Mouse (Mus musculus): ENCODE measurements around the gene Samd4. TPM values are rescaled to one million over a fixed set of nuclear protein-coding genes. Genes with fewer than 3 reads are reported as not detected.
A peak's percentile ranks its signal among the peaks of the same experiment; 100 is the strongest.

Gene Samd4
- total and polyA plus RNA-seq, 2 experiments from 2014 or later: 3.5 to 15.2 TPM

DNA sequence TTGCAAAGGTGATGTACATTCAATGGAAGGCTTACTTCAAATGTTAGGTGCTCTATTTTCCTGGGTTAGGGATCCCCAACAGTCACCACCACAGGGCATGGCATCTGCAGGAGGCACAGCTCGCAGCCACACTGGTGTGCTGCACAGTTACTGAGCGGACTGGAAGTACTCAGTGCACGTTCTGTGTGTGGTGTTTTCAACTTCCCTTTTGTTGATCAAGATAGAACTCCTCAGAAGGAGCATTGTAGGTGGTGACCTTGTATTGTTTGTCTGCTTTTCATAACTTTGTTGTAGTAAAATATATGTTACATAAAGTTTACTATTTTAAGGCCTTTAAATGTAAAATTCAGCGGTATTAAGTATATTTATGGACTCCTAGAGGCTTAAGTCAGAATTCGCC, 19.7 kb upstream of the Samd4 start:
- WGBS: 91% methylated on average over 5 of the region's 5 CpGs

DNA sequence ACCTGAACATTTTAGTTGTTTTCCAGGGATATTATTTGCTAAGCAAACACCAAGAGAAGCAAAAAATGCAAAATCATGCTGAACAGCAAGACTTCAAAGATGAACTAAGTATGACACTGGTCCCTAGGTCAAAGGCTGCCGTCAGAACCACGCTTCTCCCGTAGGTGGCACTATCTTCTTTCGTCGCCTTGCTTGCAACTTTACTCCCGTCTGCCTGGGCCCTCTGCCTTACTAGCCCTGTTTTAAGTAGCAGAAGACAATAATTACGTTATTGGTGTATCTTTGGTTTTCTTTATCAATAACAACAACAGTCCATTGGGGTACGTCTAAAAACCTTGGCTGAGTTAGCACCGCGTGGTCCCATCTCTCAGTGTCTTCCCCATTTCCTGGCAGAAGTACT, 1.7 kb upstream of the Samd4 start:
- WGBS: 4% methylated on average over 10 of the region's 10 CpGs

More for the DNA sequence above, 19.7 kb upstream of the Samd4 start:
- H3K4me1 ChIP-seq (ENCODE audit: insufficient read depth): no peaks in the 10 kb centered on the region
- H3K9ac ChIP-seq: no peak overlapping the region
- DNase-seq (no peak), ATAC-seq (no peak)
- no peak overlapping the region for H3K4me2 ChIP-seq (ENCODE audit: low read depth)
- no peaks in the 10 kb centered on the region for H3K9me3 ChIP-seq (ENCODE audit: low read length)
- no peaks in the 10 kb centered on the region for H3K27me3 ChIP-seq (ENCODE audit: insufficient read depth, low read length)
- H3K27ac ChIP-seq (ENCODE audit: low read depth, low read length): no peak overlapping the region
- H3K36me3 ChIP-seq (ENCODE audit: insufficient read depth): no peaks in the 10 kb centered on the region
- H3K4me3 ChIP-seq (ENCODE audit: low read depth, low read length): no peak overlapping the region
- no peak for TF ChIP-seq CTCF (IDR thresholded peaks at IDR 0.05; ENCODE audit: low read depth)

GRCm38 (mm10) chr14:46881581-46882430, 848 bp upstream of the Samd4 start:
- DNase-seq (peak; percentile 10), ATAC-seq (peak; percentile 0; the same call in 1 of the 2 replicates)
- Histone ChIP-seq H3K9me3 (ENCODE audit: low read length) (no peaks in the 10 kb centered on the region), H3K27me3 (ENCODE audit: insufficient read depth, low read length) (0 out of 2 replicates have a peak, but pooled peaks cover 7% of the 10 kb centered on the region), H3K4me2 (ENCODE audit: low read depth) (peak overlapping the region; percentile 98), H3K9ac (peak overlapping the region; percentile 53), H3K27ac (ENCODE audit: low read depth, low read length) (no peak overlapping the region), H3K36me3 (ENCODE audit: insufficient read depth) (no peaks in the 10 kb centered on the region), H3K4me3 (ENCODE audit: low read depth, low read length) (peak overlapping the region; percentile 57), H3K4me1 (ENCODE audit: insufficient read depth) (no peaks in the 10 kb centered on the region; the same call in 1 of the 2 replicates)
- WGBS: 5% methylated on average over 40 of the region's 40 CpGs
- 0 out of 2 replicates have a peak, but pooled peaks have one; percentile 1 for TF ChIP-seq CTCF (IDR thresholded peaks at IDR 0.05; ENCODE audit: low read depth)

More for the DNA sequence above, 1.7 kb upstream of the Samd4 start:
- no peaks in the 10 kb centered on the region; the same call in 1 of the 2 replicates for H3K4me1 ChIP-seq (ENCODE audit: insufficient read depth)
- ATAC-seq (no peak), DNase-seq (peak; percentile 66)
- 0 out of 2 replicates have a peak, but pooled peaks cover 7% of the 10 kb centered on the region for H3K27me3 ChIP-seq (ENCODE audit: insufficient read depth, low read length)
- no peak overlapping the region for H3K27ac ChIP-seq (ENCODE audit: low read depth, low read length)
- peak; percentile 87 for TF ChIP-seq CTCF (IDR thresholded peaks at IDR 0.05; ENCODE audit: low read depth)
- H3K4me2 ChIP-seq (ENCODE audit: low read depth): no peak overlapping the region
- H3K9me3 ChIP-seq (ENCODE audit: low read length): no peaks in the 10 kb centered on the region
- no peaks in the 10 kb centered on the region for H3K36me3 ChIP-seq (ENCODE audit: insufficient read depth)
- H3K9ac ChIP-seq: no peak overlapping the region
- H3K4me3 ChIP-seq (ENCODE audit: low read depth, low read length): no peak overlapping the region

DNA sequence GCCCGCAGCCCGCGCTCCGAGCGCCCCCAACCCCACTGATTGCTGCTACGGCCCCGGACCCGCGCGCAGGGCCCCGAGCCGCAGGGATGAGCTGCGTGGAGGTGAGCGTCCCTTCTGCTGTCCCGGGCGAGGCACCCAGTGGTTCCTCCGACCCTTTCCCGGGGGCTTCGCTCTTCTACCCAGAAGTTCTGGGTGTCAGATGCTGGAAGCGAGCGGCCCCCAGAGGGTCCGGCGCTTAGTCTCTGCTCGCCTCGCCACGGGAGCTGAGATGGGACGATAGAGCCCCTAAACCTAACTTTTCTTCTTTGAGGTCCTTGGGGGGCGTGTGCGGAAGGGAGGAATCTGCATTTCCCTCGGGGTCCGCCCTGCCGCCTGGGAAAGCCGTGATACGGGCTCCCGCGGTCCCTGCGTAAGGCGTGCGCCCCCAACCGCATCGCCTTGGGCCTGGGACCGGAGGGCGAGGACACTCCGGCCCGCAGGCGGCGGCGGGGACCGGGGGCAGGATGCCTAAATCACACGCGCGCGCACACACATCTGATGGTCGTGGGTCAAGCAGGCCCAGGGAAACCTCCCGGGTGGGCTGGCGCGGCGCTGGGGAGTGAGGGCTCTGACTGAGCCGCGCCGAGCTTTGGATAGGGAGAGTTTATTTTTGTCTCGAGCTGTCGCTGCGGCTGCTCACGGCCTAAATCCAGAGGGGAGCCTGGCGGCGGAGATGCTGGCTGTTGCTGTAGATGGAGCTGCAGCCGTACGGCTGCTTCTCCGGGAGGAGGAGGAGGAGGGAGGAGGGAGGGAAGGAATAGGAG, 615 bp downstream of the Samd4 start:
- Histone ChIP-seq H3K9me3 (ENCODE audit: low read length) (no peaks in the 10 kb centered on the region), H3K27ac (ENCODE audit: low read depth, low read length) (peak overlapping the region; percentile 57), H3K9ac (peak overlapping the region; percentile 53), H3K4me3 (ENCODE audit: low read depth, low read length) (peak overlapping the region; percentile 57), H3K4me2 (ENCODE audit: low read depth) (peak overlapping the region; percentile 98), H3K36me3 (ENCODE audit: insufficient read depth) (no peaks in the 10 kb centered on the region), H3K4me1 (ENCODE audit: insufficient read depth) (no peaks in the 10 kb centered on the region; the same call in 1 of the 2 replicates), H3K27me3 (ENCODE audit: insufficient read depth, low read length) (0 out of 2 replicates have a peak, but pooled peaks cover 7% of the 10 kb centered on the region)
- DNase-seq (peak; percentile 80), ATAC-seq (peak; percentile 49)
- peak; percentile 38; the same call in 1 of the 2 replicates for TF ChIP-seq CTCF (IDR thresholded peaks at IDR 0.05; ENCODE audit: low read depth)
- WGBS: 1% methylated on average over 60 of the region's 70 CpGs

GRCm38 (mm10) chr14:46883871-46884441, 1.3 kb downstream of the Samd4 start:
- peak overlapping the region; percentile 46; the same call in 1 of the 2 replicates for H3K27ac ChIP-seq (ENCODE audit: low read depth, low read length)
- no peaks in the 10 kb centered on the region; the same call in 1 of the 2 replicates for H3K4me1 ChIP-seq (ENCODE audit: insufficient read depth)
- no peak for TF ChIP-seq CTCF (IDR thresholded peaks at IDR 0.05; ENCODE audit: low read depth)
- no peak for DNase-seq
- no peaks in the 10 kb centered on the region for H3K36me3 ChIP-seq (ENCODE audit: insufficient read depth)
- peak; percentile 7 for ATAC-seq
- H3K9me3 ChIP-seq (ENCODE audit: low read length): no peaks in the 10 kb centered on the region
- H3K4me3 ChIP-seq (ENCODE audit: low read depth, low read length): peak overlapping the region; percentile 57
- WGBS: under 1% methylated on average over 29 of the region's 29 CpGs
- H3K9ac ChIP-seq: peak overlapping the region; percentile 51
- 0 out of 2 replicates have a peak, but pooled peaks cover 7% of the 10 kb centered on the region for H3K27me3 ChIP-seq (ENCODE audit: insufficient read depth, low read length)
- H3K4me2 ChIP-seq (ENCODE audit: low read depth): peak overlapping the region; percentile 98

- H3K27ac ChIP-seq (ENCODE audit: low read depth, low read length): peak overlapping the region; percentile 46
- no peaks in the 10 kb centered on the region; the same call in 1 of the 2 replicates for H3K4me1 ChIP-seq (ENCODE audit: insufficient read depth)
- H3K4me3 ChIP-seq (ENCODE audit: low read depth, low read length): peak overlapping the region; percentile 57
- H3K36me3 ChIP-seq (ENCODE audit: insufficient read depth): no peaks in the 10 kb centered on the region
- H3K9me3 ChIP-seq (ENCODE audit: low read length): no peaks in the 10 kb centered on the region
- ATAC-seq: peak; percentile 53
- peak; percentile 14; the same call in 1 of the 2 replicates for TF ChIP-seq CTCF (IDR thresholded peaks at IDR 0.05; ENCODE audit: low read depth)
- H3K4me2 ChIP-seq (ENCODE audit: low read depth): peak overlapping the region; percentile 98
- peak overlapping the region; percentile 51 for H3K9ac ChIP-seq
- peak; percentile 71 for DNase-seq
- WGBS: under 1% methylated on average over 52 of the region's 52 CpGs
- H3K27me3 ChIP-seq (ENCODE audit: insufficient read depth, low read length): 0 out of 2 replicates have a peak, but pooled peaks cover 7% of the 10 kb centered on the region
These were observed 2.2 kb downstream of the Samd4 start for GRCm38 (mm10) chr14:46884701-46885428.

Data from forebrain, postnatal 0 days (tissue).